Mouse (Mus musculus) intestine, embryonic 14.5 days (tissue): ENCODE results near the gene Fbxo27. TPM values are rescaled to one million over a fixed set of nuclear protein-coding genes. Genes with fewer than 3 reads are reported as not detected.

Experiments used
- ATAC-seq: fragments of 200-750 bp; cut with Nextera tagmentation; replicated peaks from 2 replicates; pipeline ENCODE4 v1.8.0; 2017; ENCODE audit warnings: low read depth, moderate number of reproducible peaks, moderate TSS enrichment, moderate library complexity; ENCODE audit not compliant: low FRiP score, low TSS enrichment
- DNase-seq: peaks from one replicate; pipeline ENCODE4 v3.0.0-alpha.2; 2018; ENCODE audit warnings: low spot score
- H3K27ac ChIP-seq: fragments of 300-500 bp; sonication (generic); 2 replicates; pipeline ENCODE4 v1.5.1; 2014; ENCODE audit warnings: low read depth, mild to moderate bottlenecking, control low read depth
- H3K27me3 ChIP-seq: fragments of 300-500 bp; sonication (generic); replicated peaks from 2 replicates; pipeline ENCODE4 v1.6.1; 2014; ENCODE audit warnings: low read length, control low read depth; ENCODE audit not compliant: control insufficient read depth, insufficient read depth
- H3K36me3 ChIP-seq: fragments of 300-500 bp; sonication (generic); 2 replicates; pipeline ENCODE4 v1.6.1; 2014; ENCODE audit warnings: low read length, control low read depth; ENCODE audit not compliant: control insufficient read depth, insufficient read depth
- H3K4me1 ChIP-seq: fragments of 300-500 bp; sonication (generic); replicated peaks from 2 replicates; pipeline ENCODE4 v1.6.1; 2014; ENCODE audit warnings: low read length, control low read depth, mixed read lengths; ENCODE audit not compliant: control insufficient read depth, insufficient read depth
- H3K4me2 ChIP-seq: fragments of 300-500 bp; sonication (generic); 2 replicates; pipeline ENCODE4 v1.6.1; 2014; ENCODE audit warnings: low read length
- H3K4me3 ChIP-seq: fragments of 300-500 bp; sonication (generic); 2 replicates; pipeline ENCODE4 v1.5.1; 2014; ENCODE audit warnings: low read depth, low read length, control low read depth, mixed read lengths
- H3K9ac ChIP-seq: fragments of 300-500 bp; sonication (generic); 2 replicates; pipeline ENCODE4 v1.6.1; 2014; ENCODE audit warnings: mild to moderate bottlenecking, low read length
- H3K9me3 ChIP-seq: fragments of 300-500 bp; sonication (generic); 2 replicates; pipeline ENCODE4 v1.6.1; 2016; ENCODE audit warnings: low read length, control low read depth; ENCODE audit not compliant: control insufficient read depth
- WGBS: fragments of 180-500 bp; shearing (Covaris S2); extraction: QIAGEN DNeasy Blood & Tissue Kit; methylation state at CpG from one replicate; pipeline ENCODE4 v1.1.7; 2014; 5-methylcytosine and 5-hydroxymethylcytosine counted together
- polyA plus RNA-seq: library from polyadenylated mRNA; unstranded; fragments of >200 nt; fragmentation: Nextera tagmentation; extraction: Ambion mirVana; gene quantifications from 2 replicates; pipeline ENCODE4 v1.2.1, GENCODE M21; 2014

Fbxo27 gene
- polyA plus RNA-seq, 1 experiment from 2014 or later: 2.8 TPM

DNA sequence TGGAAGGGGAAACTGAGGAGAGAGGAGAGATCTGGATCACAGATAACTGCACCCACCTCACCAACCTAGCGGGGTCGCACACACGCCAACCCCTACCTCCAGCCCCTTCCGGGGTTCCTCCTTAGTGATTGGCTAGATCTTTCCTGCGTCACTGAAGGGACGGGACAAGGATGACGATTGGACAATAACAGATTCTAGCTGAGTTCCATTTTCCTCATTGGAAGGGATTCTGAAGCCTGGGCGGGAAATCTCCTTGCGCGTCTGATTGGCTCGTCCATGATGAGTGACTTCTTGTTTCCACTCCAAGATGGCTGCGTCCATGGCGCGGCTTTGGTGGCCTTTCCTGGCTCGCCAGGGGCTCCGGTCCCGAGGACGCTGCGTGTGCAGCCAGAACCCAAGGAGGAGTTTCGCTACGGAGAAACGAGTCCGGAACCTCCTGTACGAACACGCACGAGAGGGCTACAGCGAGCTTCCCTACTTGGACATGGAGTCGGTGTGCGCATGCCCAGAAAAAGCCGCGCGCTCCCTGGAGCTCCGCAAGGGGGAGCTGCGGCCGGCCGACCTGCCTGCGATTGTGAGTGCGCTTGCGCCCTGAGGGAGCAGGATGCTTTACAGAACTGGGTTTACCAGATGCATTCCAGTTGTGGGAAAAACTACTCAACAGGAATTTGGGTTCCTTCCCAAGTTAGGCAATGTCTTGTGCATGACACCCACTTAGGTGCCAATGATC, 49.2 kb downstream of the Fbxo27 start, which contains the start of the genes Mrps12 and Sars2:
TSS of gene Mrps12 (minus strand) at position 112 of the 730 bp plus-strand sequence.
TSS of gene Sars2 (plus strand) at position 284 of the 730 bp plus-strand sequence.
- peak within 1 kb of the TSS; percentile 81 for H3K4me3 ChIP-seq
- H3K27me3 ChIP-seq: no peaks in the 10 kb centered on the region
- H3K36me3 ChIP-seq: peaks cover 40% of the 10 kb centered on the region
- peak within 1 kb of the TSS; percentile 80 for H3K9ac ChIP-seq
- H3K4me2 ChIP-seq: peak within 1 kb of the TSS; percentile 93
- peak; percentile 98 for ATAC-seq
- H3K27ac ChIP-seq: peak within 1 kb of the TSS; percentile 81
- H3K4me1 ChIP-seq: peaks cover 12% of the 10 kb centered on the region
- peak; percentile 99 for DNase-seq
- 0 out of 2 replicates have a peak, but pooled peaks cover 2% of the 10 kb centered on the region for H3K9me3 ChIP-seq
- under 1% methylated on average over 39 of the region's 39 CpGs for WGBS

Other genes starting within 250 kb of the Fbxo27 start
- gene Lrfn1, start 240.9 kb upstream of the Fbxo27 start, polyA plus RNA-seq: 3.6 and 4.1 TPM in 2 replicates
- not detected in 2 replicates for gene Ifnl2, start 182.4 kb upstream of the Fbxo27 start, polyA plus RNA-seq
- gene Ifnl3, start 170.0 kb upstream of the Fbxo27 start, polyA plus RNA-seq: not detected in 2 replicates
- gene Sycn, start 152.0 kb upstream of the Fbxo27 start, polyA plus RNA-seq: 15.7 and 17.9 TPM in 2 replicates
- gene Nccrp1, start 145.6 kb upstream of the Fbxo27 start, polyA plus RNA-seq: not detected in 2 replicates
- 26.7 and 27.7 TPM in 2 replicates for gene Samd4b, start 94.7 kb upstream of the Fbxo27 start, polyA plus RNA-seq
- 50.2 and 50.8 TPM in 2 replicates for gene Pak4, start 94.7 kb upstream of the Fbxo27 start, polyA plus RNA-seq
- gene Acp7, start 61.5 kb upstream of the Fbxo27 start, polyA plus RNA-seq: not detected in 2 replicates
- gene Fbxo17, start 24.0 kb downstream of the Fbxo27 start, polyA plus RNA-seq: 6.2 and 7.6 TPM in 2 replicates
- gene Mrps12, start 49.0 kb downstream of the Fbxo27 start, polyA plus RNA-seq: 152 and 157 TPM in 2 replicates
- 27.1 and 30.2 TPM in 2 replicates for gene Sars2, start 49.1 kb downstream of the Fbxo27 start, polyA plus RNA-seq
- not detected in 2 replicates for gene Ccer2, start 63.3 kb downstream of the Fbxo27 start, polyA plus RNA-seq
- 56.8 and 60.1 TPM in 2 replicates for gene Sirt2, start 73.9 kb downstream of the Fbxo27 start, polyA plus RNA-seq
- gene Nfkbib, start 74.7 kb downstream of the Fbxo27 start, polyA plus RNA-seq: 38.7 and 41.8 TPM in 2 replicates
- gene Rinl, start 96.1 kb downstream of the Fbxo27 start, polyA plus RNA-seq: 3.5 and 4.3 TPM in 2 replicates
- gene Hnrnpl, start 115.7 kb downstream of the Fbxo27 start, polyA plus RNA-seq: 232 and 241 TPM in 2 replicates
- gene Ech1, start 132.4 kb downstream of the Fbxo27 start, polyA plus RNA-seq: 188 and 194 TPM in 2 replicates
- gene Lgals4, start 141.0 kb downstream of the Fbxo27 start, polyA plus RNA-seq: 604 and 737 TPM in 2 replicates
- 0.42 and 0.58 TPM in 2 replicates for gene Lgals7, start 171.0 kb downstream of the Fbxo27 start, polyA plus RNA-seq
- 0.23 and 0.44 TPM in 2 replicates for gene Capn12, start 188.6 kb downstream of the Fbxo27 start, polyA plus RNA-seq